Mouse (Mus musculus) embryonic facial prominence, embryonic 13.5 days (tissue): Measurements from ENCODE around the gene Crcp. TPM values are rescaled to one million over a fixed set of nuclear protein-coding genes. Genes with fewer than 3 reads are reported as not detected.

Experiments used
- ATAC-seq: fragments of 200-750 bp; cut with Nextera tagmentation; 2 replicates; pipeline ENCODE4 v1.8.0; 2017; ENCODE audit warnings: low read depth; ENCODE audit not compliant: insufficient number of reproducible peaks, insufficient read depth, low FRiP score, low TSS enrichment
- H3K27ac ChIP-seq: fragments of 300-500 bp; sonication (generic); 2 replicates; pipeline ENCODE4 v1.5.1; 2015; ENCODE audit warnings: moderate library complexity, mild to moderate bottlenecking, inconsistent platforms
- H3K27me3 ChIP-seq: fragments of 300-500 bp; sonication (generic); 2 replicates; pipeline ENCODE4 v1.6.1; 2015; ENCODE audit warnings: mild to moderate bottlenecking, inconsistent platforms
- H3K36me3 ChIP-seq: fragments of 300-500 bp; sonication (generic); 2 replicates; pipeline ENCODE4 v1.6.1; 2015; ENCODE audit warnings: mild to moderate bottlenecking, inconsistent platforms
- H3K4me1 ChIP-seq: fragments of 300-500 bp; sonication (generic); 2 replicates; pipeline ENCODE4 v1.6.1; 2015; ENCODE audit warnings: inconsistent platforms
- H3K4me2 ChIP-seq: fragments of 300-500 bp; sonication (generic); 2 replicates; pipeline ENCODE4 v1.6.1; 2015; ENCODE audit warnings: moderate library complexity, mild to moderate bottlenecking, inconsistent platforms
- H3K4me3 ChIP-seq: fragments of 300-500 bp; sonication (generic); 2 replicates; pipeline ENCODE4 v1.5.1; 2015; ENCODE audit warnings: mild to moderate bottlenecking, inconsistent platforms
- H3K9ac ChIP-seq: fragments of 300-500 bp; sonication (generic); 2 replicates; pipeline ENCODE4 v1.6.1; 2015; ENCODE audit warnings: mild to moderate bottlenecking, inconsistent platforms
- H3K9me3 ChIP-seq: fragments of 300-500 bp; sonication (generic); 2 replicates; pipeline ENCODE4 v1.6.1; 2016; ENCODE audit warnings: inconsistent platforms
- WGBS: fragments of 180-500 bp; shearing (Covaris S2); methylation state at CpG from one replicate; pipeline ENCODE4 v1.1.7; 2015; ENCODE audit warnings: mixed read lengths; 5-methylcytosine and 5-hydroxymethylcytosine counted together
- polyA plus RNA-seq: library from polyadenylated mRNA; unstranded; fragments of >200 nt; fragmentation: Nextera tagmentation; extraction: Ambion mirVana; gene quantifications from 2 replicates; pipeline ENCODE4 v1.2.1, GENCODE M21; 2015

Crcp gene
- polyA plus RNA-seq, 1 experiment from 2014 or later, result 47.1 TPM

GRCm38 (mm10) chr5:130081181-130081881, 52.2 kb downstream of the Crcp start:
- no peak overlapping the region for H3K27ac ChIP-seq
- 96% methylated on average over 8 of the region's 8 CpGs for WGBS
- H3K36me3 ChIP-seq, result peaks cover 19% of the 10 kb centered on the region
- no peak for ATAC-seq
- 0 out of 2 replicates have a peak, but pooled peaks cover 6% of the 10 kb centered on the region for H3K27me3 ChIP-seq
- no peak overlapping the region for H3K4me2 ChIP-seq
- peaks cover 3% of the 10 kb centered on the region; the same call in 1 of the 2 replicates for H3K9me3 ChIP-seq
- H3K4me1 ChIP-seq, result peaks cover 22% of the 10 kb centered on the region
- no peak overlapping the region for H3K4me3 ChIP-seq
- H3K9ac ChIP-seq, result no peak overlapping the region

GRCm38 (mm10) chr5:130082431-130082830, 53.3 kb downstream of the Crcp start:
- H3K27ac ChIP-seq, result no peak overlapping the region
- H3K9me3 ChIP-seq, result peaks cover 3% of the 10 kb centered on the region; the same call in 1 of the 2 replicates
- H3K9ac ChIP-seq, result no peak overlapping the region
- no peak overlapping the region for H3K4me2 ChIP-seq
- 73% methylated on average over 4 of the region's 4 CpGs for WGBS
- no peak overlapping the region for H3K4me3 ChIP-seq
- no peak for ATAC-seq
- H3K27me3 ChIP-seq, result 0 out of 2 replicates have a peak, but pooled peaks cover 5% of the 10 kb centered on the region
- peaks cover 22% of the 10 kb centered on the region for H3K4me1 ChIP-seq
- H3K36me3 ChIP-seq, result peaks cover 19% of the 10 kb centered on the region

DNA sequence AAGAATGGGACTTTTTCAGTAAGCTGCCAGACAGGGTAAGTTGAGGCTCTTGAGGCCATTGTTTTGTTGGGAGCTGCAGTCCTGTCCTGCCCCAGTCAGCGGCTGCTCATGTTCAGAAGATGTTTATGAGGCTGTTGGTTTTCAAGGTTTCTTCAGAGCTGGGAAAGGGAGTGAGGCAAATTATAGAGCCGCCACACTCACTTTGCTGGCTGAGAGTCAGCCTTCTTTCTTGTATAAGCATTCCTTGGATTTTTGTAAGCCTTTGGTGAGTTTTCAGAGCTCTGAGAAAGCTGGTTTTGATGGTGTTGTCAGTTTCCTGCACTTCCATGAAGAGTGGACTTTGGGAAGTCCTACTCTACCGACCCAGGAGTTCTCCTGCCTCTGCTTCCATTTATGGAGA, 55.2 kb downstream of the Crcp start:
- 77% methylated on average over 3 of the region's 3 CpGs for whole genome bisulfite sequencing
- ATAC-seq, result no peak

GRCm38 (mm10) chr5:130088008-130088407, 58.9 kb downstream of the Crcp start:
- no peaks in the 10 kb centered on the region for H3K27me3 ChIP-seq
- H3K36me3 ChIP-seq, result peaks cover 33% of the 10 kb centered on the region
- 92% methylated on average over 7 of the region's 7 CpGs for WGBS

More for the DNA sequence above, 55.2 kb downstream of the Crcp start:
- Histone ChIP-seq H3K9me3 (peaks cover 3% of the 10 kb centered on the region; the same call in 1 of the 2 replicates), H3K4me3 (no peak overlapping the region), H3K4me2 (no peak overlapping the region), H3K9ac (no peak overlapping the region), H3K27ac (peak overlapping the region; percentile 36; the same call in 1 of the 2 replicates), H3K36me3 (peaks cover 21% of the 10 kb centered on the region), H3K27me3 (no peaks in the 10 kb centered on the region), H3K4me1 (peaks cover 22% of the 10 kb centered on the region)

GRCm38 (mm10) chr5:130088612-130089011, 59.5 kb downstream of the Crcp start:
- 93% methylated on average over 4 of the region's 4 CpGs for WGBS
- no peak for ATAC-seq
- H3K36me3 ChIP-seq, result peaks cover 33% of the 10 kb centered on the region

More at GRCm38 (mm10) chr5:130088008-130088407, 58.9 kb downstream of the Crcp start:
- H3K4me1 ChIP-seq, result peaks cover 9% of the 10 kb centered on the region
- no peak overlapping the region for H3K4me3 ChIP-seq
- H3K9me3 ChIP-seq, result no peaks in the 10 kb centered on the region
- H3K27ac ChIP-seq, result no peak overlapping the region
- ATAC-seq, result no peak
- H3K4me2 ChIP-seq, result no peak overlapping the region
- no peak overlapping the region for H3K9ac ChIP-seq

DNA sequence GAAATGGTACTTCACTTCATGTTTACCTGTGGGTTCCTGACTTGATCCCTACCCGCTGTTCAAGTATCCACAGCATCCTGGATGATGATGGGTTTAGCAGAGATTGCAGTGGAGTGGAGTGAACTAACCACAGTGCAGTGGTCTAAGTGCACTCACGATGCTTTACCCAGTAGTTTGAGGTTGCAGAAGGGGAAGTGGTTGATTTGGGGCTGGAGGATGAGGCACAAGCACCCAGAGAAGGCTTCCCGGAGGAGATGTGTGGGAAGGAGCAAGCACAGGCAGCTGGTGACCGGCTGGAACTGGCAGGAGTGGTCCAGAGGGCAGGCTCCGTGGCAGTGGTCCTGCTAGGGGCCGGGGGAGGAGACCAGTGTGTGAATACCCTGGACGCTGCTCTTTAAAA, 60.1 kb downstream of the Crcp start:
- Histone ChIP-seq H3K4me1 (no peaks in the 10 kb centered on the region; the same call in 1 of the 2 replicates), H3K27ac (no peak overlapping the region), H3K9me3 (no peaks in the 10 kb centered on the region), H3K4me3 (no peak overlapping the region), H3K4me2 (no peak overlapping the region), H3K27me3 (no peaks in the 10 kb centered on the region), H3K36me3 (peaks cover 31% of the 10 kb centered on the region), H3K9ac (no peak overlapping the region; the same call in 1 of the 2 replicates)
- ATAC-seq, result no peak
- 61% methylated on average over 7 of the region's 7 CpGs for WGBS

More at GRCm38 (mm10) chr5:130088612-130089011, 59.5 kb downstream of the Crcp start:
- H3K4me2 ChIP-seq, result no peak overlapping the region
- H3K4me1 ChIP-seq, result peaks cover 4% of the 10 kb centered on the region
- H3K27me3 ChIP-seq, result no peaks in the 10 kb centered on the region
- H3K27ac ChIP-seq, result no peak overlapping the region
- no peaks in the 10 kb centered on the region for H3K9me3 ChIP-seq
- H3K9ac ChIP-seq, result no peak overlapping the region
- no peak overlapping the region for H3K4me3 ChIP-seq

- no peaks in the 10 kb centered on the region for H3K27me3 ChIP-seq
- H3K4me1 ChIP-seq, result no peaks in the 10 kb centered on the region
- 85% methylated on average over 18 of the region's 18 CpGs for WGBS
- H3K9me3 ChIP-seq, result no peaks in the 10 kb centered on the region
- H3K4me3 ChIP-seq, result no peak overlapping the region
- ATAC-seq, result no peak
- H3K9ac ChIP-seq, result no peak overlapping the region
- H3K4me2 ChIP-seq, result no peak overlapping the region
- H3K36me3 ChIP-seq, result peaks cover 30% of the 10 kb centered on the region
- H3K27ac ChIP-seq, result no peak overlapping the region
Observed at GRCm38 (mm10) chr5:130089626-130090393, 60.7 kb downstream of the Crcp start.

GRCm38 (mm10) chr5:130096754-130097153, 67.7 kb downstream of the Crcp start:
- Histone ChIP-seq H3K9me3 (no peaks in the 10 kb centered on the region), H3K4me2 (no peak overlapping the region), H3K4me3 (no peak overlapping the region), H3K27ac (no peak overlapping the region), H3K9ac (no peak overlapping the region), H3K27me3 (no peaks in the 10 kb centered on the region), H3K36me3 (peaks cover 7% of the 10 kb centered on the region), H3K4me1 (0 out of 2 replicates have a peak, but pooled peaks cover 4% of the 10 kb centered on the region)
- 61% methylated on average over 12 of the region's 12 CpGs for WGBS
- ATAC-seq, result no peak

DNA sequence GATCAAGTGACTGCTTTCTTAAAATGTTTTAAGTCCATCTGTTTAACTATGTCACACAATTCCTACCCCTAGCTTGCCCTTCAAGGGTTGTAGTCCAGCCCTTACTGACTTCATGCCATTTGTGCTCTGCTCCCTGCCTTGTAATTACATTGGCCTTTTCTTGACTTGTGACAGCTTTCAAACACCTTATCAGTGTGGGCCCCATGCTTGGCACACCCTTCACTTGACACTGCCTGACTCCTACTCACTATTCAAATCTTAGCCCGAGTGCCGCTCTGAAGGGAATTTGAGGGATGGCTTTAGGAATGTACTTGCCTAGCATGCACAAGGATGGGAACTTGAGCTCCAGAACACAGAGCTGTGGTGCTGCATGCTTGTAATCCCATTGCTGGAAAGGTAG, 68.7 kb downstream of the Crcp start:
- 76% methylated on average over 2 of the region's 2 CpGs for WGBS
- no peak overlapping the region for H3K4me2 ChIP-seq
- ATAC-seq, result no peak

GRCm38 (mm10) chr5:130101724-130102123, 72.6 kb downstream of the Crcp start:
- Histone ChIP-seq H3K27me3 (no peaks in the 10 kb centered on the region), H3K27ac (no peak overlapping the region), H3K4me2 (no peak overlapping the region), H3K4me3 (no peak overlapping the region), H3K36me3 (peaks cover 33% of the 10 kb centered on the region), H3K9me3 (no peaks in the 10 kb centered on the region), H3K4me1 (0 out of 2 replicates have a peak, but pooled peaks cover 4% of the 10 kb centered on the region), H3K9ac (no peak overlapping the region)
- no peak for ATAC-seq
- 94% methylated on average over 17 of the region's 17 CpGs for WGBS

More for the DNA sequence above, 68.7 kb downstream of the Crcp start:
- H3K4me3 ChIP-seq, result no peak overlapping the region
- H3K9me3 ChIP-seq, result no peaks in the 10 kb centered on the region
- no peak overlapping the region for H3K27ac ChIP-seq
- no peak overlapping the region for H3K9ac ChIP-seq
- no peaks in the 10 kb centered on the region for H3K27me3 ChIP-seq
- H3K4me1 ChIP-seq, result 0 out of 2 replicates have a peak, but pooled peaks cover 4% of the 10 kb centered on the region
- H3K36me3 ChIP-seq, result peaks cover 14% of the 10 kb centered on the region

- H3K27ac ChIP-seq, result 0 out of 2 replicates have a peak overlapping the region, but pooled peaks have one; percentile 73
- H3K4me3 ChIP-seq, result no peak overlapping the region
- ATAC-seq, result no peak
- no peaks in the 10 kb centered on the region for H3K9me3 ChIP-seq
- H3K4me2 ChIP-seq, result no peak overlapping the region
- H3K4me1 ChIP-seq, result peaks cover 19% of the 10 kb centered on the region
- WGBS, result 80% methylated on average over 3 of the region's 3 CpGs
- H3K27me3 ChIP-seq, result no peaks in the 10 kb centered on the region
- no peak overlapping the region for H3K9ac ChIP-seq
- peaks cover 27% of the 10 kb centered on the region for H3K36me3 ChIP-seq
Observed at GRCm38 (mm10) chr5:130109348-130109747, 80.3 kb downstream of the Crcp start.
